Mouse (Mus musculus) ES-E14 (cell line): Measurements from ENCODE around the gene Nfat5. TPM values are rescaled to one million over a fixed set of nuclear protein-coding genes. Genes with fewer than 3 reads are reported as not detected.

Source experiments
- DNase-seq: peaks from one replicate; pipeline ENCODE4 v3.0.0-alpha.2; 2013; ENCODE audit warnings: low read depth, low spot score
- H3K27ac ChIP-seq: 2 replicates; pipeline ENCODE4 v1.5.1; 2012; ENCODE audit warnings: low read depth, mild to moderate bottlenecking, low read length, moderate library complexity, mixed read lengths; ENCODE audit not compliant: poor library complexity, insufficient read depth, severe bottlenecking
- H3K36me3 ChIP-seq: 2 replicates; pipeline ENCODE4 v1.6.1; 2012; ENCODE audit warnings: mild to moderate bottlenecking, low read length, moderate library complexity, mixed read lengths; ENCODE audit not compliant: control insufficient read depth, poor library complexity, insufficient read depth, severe bottlenecking
- H3K4me1 ChIP-seq, 2 experiments: fragments of 150-350 bp in 1 of 2; sonication (generic) in 1 of 2; 2 replicates each; pipeline ENCODE4 v1.6.1; 2012; ENCODE audit warnings: low read length in 2 of 2, mild to moderate bottlenecking in 1 of 2, mixed read lengths in 1 of 2; ENCODE audit not compliant: control insufficient read depth in 2 of 2, insufficient read depth in 2 of 2, poor library complexity in 1 of 2
- H3K4me3 ChIP-seq, 2 experiments: fragments of 150-350 bp in 1 of 2; sonication (generic) in 1 of 2; 2 replicates each; pipeline ENCODE4 v1.5.1; 2012; ENCODE audit warnings: low read length in 2 of 2, low read depth in 1 of 2, mild to moderate bottlenecking in 1 of 2, mixed read lengths in 1 of 2; ENCODE audit not compliant: insufficient read depth in 1 of 2, poor library complexity in 1 of 2, severe bottlenecking in 1 of 2
- H3K9ac ChIP-seq: 2 replicates; pipeline ENCODE4 v1.6.1; 2012; ENCODE audit warnings: low read depth, mild to moderate bottlenecking, low read length, mixed read lengths; ENCODE audit not compliant: poor library complexity, insufficient read depth, severe bottlenecking
- H3K9me3 ChIP-seq: fragments of 150-350 bp; sonication (generic); 2 replicates; pipeline ENCODE4 v1.6.1; 2012; ENCODE audit warnings: low read depth, mild to moderate bottlenecking, low read length; ENCODE audit not compliant: control insufficient read depth, insufficient read depth
- CHD2 ChIP-seq: IDR thresholded peaks from 2 replicates; pipeline ENCODE4 v1.6.1; 2014; ENCODE audit warnings: mild to moderate bottlenecking, low read depth, low read length, inconsistent platforms
- HCFC1 ChIP-seq: IDR thresholded peaks from 2 replicates; pipeline ENCODE4 v1.6.1; 2012; ENCODE audit warnings: low read length, inconsistent platforms, borderline replicate concordance; ENCODE audit not compliant: insufficient read depth
- MAFK ChIP-seq: IDR thresholded peaks from 2 replicates; pipeline ENCODE4 v1.6.1; 2014; ENCODE audit warnings: mild to moderate bottlenecking, low read depth, low read length, inconsistent platforms; ENCODE audit not compliant: insufficient read depth
- ZC3H11A ChIP-seq: IDR thresholded peaks from 2 replicates; pipeline ENCODE4 v1.6.1; 2012; ENCODE audit warnings: low read depth, mild to moderate bottlenecking, inconsistent platforms, low read length, borderline replicate concordance
- ZNF384 ChIP-seq: IDR thresholded peaks from 2 replicates; pipeline ENCODE4 v1.6.1; 2012; ENCODE audit warnings: low read depth, low read length, inconsistent platforms
- in situ Hi-C, 2 experiments: fragments of 600-800 bp; cut with MboI; formaldehyde crosslinking; loops; one replicate each; pipeline ENCODE4 v1.15.1; 2025; ENCODE audit warnings: low sequenced_read_pairs in 2 of 2, inconsistent platforms in 1 of 2; ENCODE audit not compliant: unreplicated experiment in 2 of 2
- total RNA-seq: library from RNA; depleted of rRNA; stranded (reverse); fragments of 300-350 nt; gene quantifications from 2 replicates; pipeline ENCODE4 v1.2.3, GENCODE M21; 2012

Gene Nfat5
- total RNA-seq, 1 experiment: 24.2 TPM

- H3K4me1 ChIP-seq: no peaks in the 10 kb centered on the region
- H3K9ac ChIP-seq: no peak overlapping the region
- no peak overlapping the region for H3K27ac ChIP-seq
- H3K4me3 ChIP-seq: no peak overlapping the region
- in situ Hi-C loops: loop anchor here in 1 of 2 experiments (25.0 kb wide), 1 partner anchor 212 kb away; no protein-coding TSS in a partner anchor
- DNase-seq: peak; percentile 70
- peak; percentile 94 for TF ChIP-seq ZC3H11A
- TF ChIP-seq CHD2: no peak
- no peak for TF ChIP-seq MAFK
- TF ChIP-seq ZNF384: no peak
- no peaks in the 10 kb centered on the region for H3K9me3 ChIP-seq
- H3K36me3 ChIP-seq: no peaks in the 10 kb centered on the region
Observed at GRCm38 (mm10) chr8:107324142-107324541, 30.9 kb downstream of the Nfat5 start.

DNA sequence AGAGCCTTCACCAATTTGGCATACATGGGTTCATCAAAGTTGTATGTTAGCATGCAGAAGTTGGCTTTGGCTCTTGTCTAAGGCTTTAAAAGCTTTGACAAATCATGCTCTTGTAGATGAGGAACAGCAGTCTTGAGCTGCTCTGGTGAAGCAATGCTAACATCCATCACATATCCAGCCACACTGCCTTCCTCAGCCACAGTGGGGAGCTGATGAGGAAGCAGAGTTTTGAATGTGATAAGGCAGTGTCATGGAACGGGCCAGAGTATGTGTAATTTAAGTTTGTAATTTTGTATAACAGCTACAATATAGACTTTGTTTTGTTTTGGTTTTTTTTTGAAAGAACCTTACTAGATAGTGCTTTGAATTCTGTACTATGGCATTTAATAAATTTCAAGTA, 36.3 kb downstream of the Nfat5 start:
- in situ Hi-C loops: no loop called here

DNA sequence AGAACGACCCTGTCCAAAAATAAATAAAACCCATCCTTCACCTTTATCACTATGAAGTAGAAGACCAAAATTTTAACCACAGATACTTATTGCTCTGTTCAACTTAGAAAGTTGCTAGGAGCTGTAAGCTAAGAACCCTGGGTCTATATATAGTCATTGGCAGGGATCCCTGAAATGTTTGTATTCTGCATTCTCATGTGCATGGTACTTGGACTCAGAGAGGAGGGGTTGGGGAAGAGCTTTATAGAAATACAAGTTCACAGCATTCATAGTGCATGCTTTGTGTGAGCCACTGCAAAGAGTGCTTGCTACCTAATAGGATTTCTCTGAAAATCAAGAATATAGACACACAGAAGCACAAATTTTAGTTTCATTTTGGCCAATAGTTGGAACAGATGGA, 43.2 kb downstream of the Nfat5 start:
- no peaks in the 10 kb centered on the region for H3K4me1 ChIP-seq
- in situ Hi-C loops: no loop called here
- H3K9me3 ChIP-seq: no peaks in the 10 kb centered on the region
- peaks cover 5% of the 10 kb centered on the region; the same call in 1 of the 2 replicates for H3K36me3 ChIP-seq
- TF ChIP-seq HCFC1 (no peak), MAFK (no peak), ZNF384 (no peak), CHD2 (no peak)
- DNase-seq: no peak
- H3K27ac ChIP-seq: no peak overlapping the region
- no peak overlapping the region for H3K9ac ChIP-seq
- H3K4me3 ChIP-seq: no peak overlapping the region

More for the DNA sequence above, 36.3 kb downstream of the Nfat5 start:
- H3K4me3 ChIP-seq: no peak overlapping the region
- no peaks in the 10 kb centered on the region for H3K9me3 ChIP-seq
- TF ChIP-seq MAFK (no peak), ZC3H11A (no peak), CHD2 (no peak), HCFC1 (no peak)
- no peaks in the 10 kb centered on the region for H3K36me3 ChIP-seq
- H3K4me1 ChIP-seq: no peaks in the 10 kb centered on the region
- DNase-seq: no peak
- no peak overlapping the region for H3K27ac ChIP-seq
- no peak overlapping the region for H3K9ac ChIP-seq

GRCm38 (mm10) chr8:107370311-107370710, 77.0 kb downstream of the Nfat5 start:
- Histone ChIP-seq H3K36me3 (peaks cover 22% of the 10 kb centered on the region), H3K9ac (no peak overlapping the region), H3K4me3 (no peak overlapping the region), H3K4me1 (no peaks in the 10 kb centered on the region), H3K27ac (no peak overlapping the region), H3K9me3 (no peaks in the 10 kb centered on the region)
- in situ Hi-C loops: no loop called here
- DNase-seq: no peak
- no peak for TF ChIP-seq CHD2

- Histone ChIP-seq H3K36me3 (no peaks in the 10 kb centered on the region), H3K4me3 (no peak overlapping the region), H3K9me3 (no peaks in the 10 kb centered on the region), H3K4me1 (no peaks in the 10 kb centered on the region), H3K9ac (no peak overlapping the region), H3K27ac (no peak overlapping the region)
- no peak for DNase-seq
- in situ Hi-C loops: no loop called here
- TF ChIP-seq CHD2 (no peak), ZNF384 (no peak), HCFC1 (no peak), MAFK (no peak), ZC3H11A (no peak)
Observed at GRCm38 (mm10) chr8:107377346-107377745, 84.1 kb downstream of the Nfat5 start.
